Mouse (Mus musculus) Patski (cell line): ENCODE data around the gene A630076J17Rik. TPM values are rescaled to one million over a fixed set of nuclear protein-coding genes. Genes with fewer than 3 reads are reported as not detected.

Experiments
- ATAC-seq: fragments of 100-300 bp; one replicate; pipeline ENCODE4 v1.8.0; 2021
- CTCF ChIA-PET: fragments of 350-600 bp; sonication (Branson Sonifier 250); formaldehyde crosslinking; loops from one replicate; lab custom pipeline; 2022; ENCODE audit warnings: inconsistent platforms; lab: Charles Lee
- POLR2A ChIA-PET: fragments of 350-600 bp; sonication (Branson Sonifier 250); formaldehyde crosslinking; loops from one replicate; lab custom pipeline; 2022; ENCODE audit warnings: antibody characterized with exemption, inconsistent platforms; lab: Charles Lee
- DNase-seq: peaks from one replicate; pipeline ENCODE4 v3.0.0-alpha.2; 2011; ENCODE audit warnings: low read depth, low spot score
- H3K27me3 ChIP-seq: fragments of 371-371 bp; one replicate; pipeline ENCODE4 v1.5.1; 2021
- CTCF ChIP-seq: fragments of 100-300 bp; IDR thresholded peaks from one replicate; pipeline ENCODE4 v1.5.1; 2021
- in situ Hi-C: fragments of 300-500 bp; cut with MboI; formaldehyde crosslinking; loops from 3 replicates; pipeline ENCODE4 v1.11.1; 2018; ENCODE audit warnings: low pct_unique_long_range_greater_than_20kb, mixed read lengths
- polyA plus RNA-seq: library from polyadenylated mRNA; unstranded; gene quantifications from one replicate; pipeline ENCODE4 v1.2.3, GENCODE M21; 2021

A630076J17Rik gene
- not detected for polyA plus RNA-seq

- CTCF ChIA-PET: interaction anchor here (1.1 to 10.1 kb wide), 7 partner anchors 13 to 235 kb away, joined by 3 to 98 read pairs (median 5); partner anchors contain the start of gene Lamtor5
- H3K27me3 ChIP-seq: peaks cover 10% of the 10 kb centered on the region
- in situ Hi-C loops: loop anchor here (5.0 to 10.0 kb wide), 3 partner anchors 42 to 344 kb away; no protein-coding TSS in a partner anchor
- no peak for TF ChIP-seq CTCF
- no peak for ATAC-seq
- POLR2A ChIA-PET: interaction anchor here (1.0 kb wide), 1 partner anchor 25 kb away, joined by 4 read pairs; no protein-coding TSS in a partner anchor
- no peak for DNase-seq
These were observed at the start of gene A630076J17Rik for GRCm38 (mm10) chr3:107230527-107230926. A630076J17Rik (plus strand) TSS chr3:107230614.

GRCm38 (mm10) chr3:107180860-107181259 is 49.6 kb upstream of the A630076J17Rik start:
- DNase-seq (no peak), ATAC-seq (no peak)
- CTCF ChIA-PET: interaction anchor here (0.6 to 1.2 kb wide), 3 partner anchors 11 to 25 kb away, joined by 3 read pairs; no protein-coding TSS in a partner anchor
- POLR2A ChIA-PET: no interaction called here
- H3K27me3 ChIP-seq: no peaks in the 10 kb centered on the region
- TF ChIP-seq CTCF: no peak
- in situ Hi-C loops: no loop called here

- no peak for ATAC-seq
- in situ Hi-C loops: no loop called here
- POLR2A ChIA-PET: no interaction called here
- CTCF ChIA-PET: interaction anchor here (0.6 kb wide), 1 partner anchor 16 kb away, joined by 3 read pairs; no protein-coding TSS in a partner anchor
- no peak for TF ChIP-seq CTCF
- H3K27me3 ChIP-seq: no peaks in the 10 kb centered on the region
- no peak for DNase-seq
These were observed 47.7 kb upstream of the A630076J17Rik start, which contains the start of gene Kcna10 for GRCm38 (mm10) chr3:107182756-107183155. Kcna10 (plus strand) TSS chr3:107183056.

- in situ Hi-C loops: no loop called here
- TF ChIP-seq CTCF: no peak
- ATAC-seq (no peak), DNase-seq (no peak)
- ChIA-PET POLR2A (no interaction called here), CTCF (interaction anchor here (0.6 kb wide), 2 partner anchors 16 to 89 kb away, joined by 3 read pairs; no protein-coding TSS in a partner anchor)
- no peaks in the 10 kb centered on the region for H3K27me3 ChIP-seq
These were observed 47.2 kb upstream of the A630076J17Rik start for GRCm38 (mm10) chr3:107183178-107183577.

- no peaks in the 10 kb centered on the region for H3K27me3 ChIP-seq
- no peak for ATAC-seq
- TF ChIP-seq CTCF: no peak
- CTCF ChIA-PET: interaction anchor here (1.5 kb wide), 1 partner anchor 20 kb away, joined by 4 read pairs; no protein-coding TSS in a partner anchor
- DNase-seq: no peak
- POLR2A ChIA-PET: no interaction called here
- in situ Hi-C loops: no loop called here
These were observed 44.8 kb upstream of the A630076J17Rik start for GRCm38 (mm10) chr3:107185597-107185996.

GRCm38 (mm10) chr3:107187022-107187421 is 43.4 kb upstream of the A630076J17Rik start:
- no peak for TF ChIP-seq CTCF
- ChIA-PET CTCF (interaction anchor here (1.3 to 1.7 kb wide), 3 partner anchors 11 to 19 kb away, joined by 3 to 4 read pairs (median 4); no protein-coding TSS in a partner anchor), POLR2A (no interaction called here)
- DNase-seq: no peak
- in situ Hi-C loops: no loop called here
- H3K27me3 ChIP-seq: no peaks in the 10 kb centered on the region
- ATAC-seq: no peak

- in situ Hi-C loops: no loop called here
- ATAC-seq (no peak), DNase-seq (no peak)
- CTCF ChIA-PET: interaction anchor here (0.7 kb wide), 1 partner anchor 94 kb away, joined by 3 read pairs; no protein-coding TSS in a partner anchor
- POLR2A ChIA-PET: no interaction called here
- peak; percentile 67 for TF ChIP-seq CTCF
- H3K27me3 ChIP-seq: no peaks in the 10 kb centered on the region
These were observed 42.1 kb upstream of the A630076J17Rik start for GRCm38 (mm10) chr3:107188226-107188899.

- DNase-seq (no peak), ATAC-seq (no peak)
- peaks cover 10% of the 10 kb centered on the region for H3K27me3 ChIP-seq
- no peak for TF ChIP-seq CTCF
- in situ Hi-C loops: no loop called here
- ChIA-PET CTCF (interaction anchor here (1.3 kb wide), 1 partner anchor 29 kb away, joined by 3 read pairs; no protein-coding TSS in a partner anchor), POLR2A (no interaction called here)
These were observed 28.9 kb upstream of the A630076J17Rik start for GRCm38 (mm10) chr3:107201310-107202180.

GRCm38 (mm10) chr3:107204413-107204812 is 26.0 kb upstream of the A630076J17Rik start:
- H3K27me3 ChIP-seq: peaks cover 10% of the 10 kb centered on the region
- ChIA-PET CTCF (interaction anchor here (1.2 to 1.7 kb wide), 3 partner anchors 30 to 258 kb away, joined by 3 read pairs; no protein-coding TSS in a partner anchor), POLR2A (no interaction called here)
- ATAC-seq (no peak), DNase-seq (no peak)
- TF ChIP-seq CTCF: no peak
- in situ Hi-C loops: no loop called here

- POLR2A ChIA-PET: no interaction called here
- no peak for TF ChIP-seq CTCF
- in situ Hi-C loops: no loop called here
- DNase-seq (no peak), ATAC-seq (no peak)
- CTCF ChIA-PET: interaction anchor here (1.0 to 1.9 kb wide), 9 partner anchors 12 to 257 kb away, joined by 3 to 8 read pairs (median 3); partner anchors contain the start of gene A630076J17Rik
- peaks cover 7% of the 10 kb centered on the region for H3K27me3 ChIP-seq
These were observed 25.2 kb upstream of the A630076J17Rik start for GRCm38 (mm10) chr3:107205170-107205569.
